Mouse (Mus musculus) forebrain, embryonic 10.5 days (tissue): ENCODE results near the gene Zkscan2. TPM values are rescaled to one million over a fixed set of nuclear protein-coding genes. Genes with fewer than 3 reads are reported as not detected.

ENCODE experiments used
- DNase-seq: peaks from one replicate; pipeline ENCODE4 v3.0.0-alpha.2; 2017; ENCODE audit warnings: low spot score; ENCODE audit errors: extremely low spot score
- H3K27ac ChIP-seq: fragments of 300-500 bp; sonication (generic); 2 replicates; pipeline ENCODE4 v1.5.1; 2016; ENCODE audit warnings: mild to moderate bottlenecking
- H3K27me3 ChIP-seq: fragments of 300-500 bp; sonication (generic); 2 replicates; pipeline ENCODE4 v1.6.1; 2016; ENCODE audit warnings: mild to moderate bottlenecking; ENCODE audit not compliant: poor library complexity, severe bottlenecking
- H3K36me3 ChIP-seq: fragments of 300-500 bp; sonication (generic); replicated peaks from 2 replicates; pipeline ENCODE4 v1.6.1; 2016; ENCODE audit warnings: mild to moderate bottlenecking, moderate library complexity
- H3K4me1 ChIP-seq: fragments of 300-500 bp; sonication (generic); 2 replicates; pipeline ENCODE4 v1.6.1; 2016
- H3K4me3 ChIP-seq: fragments of 300-500 bp; sonication (generic); 2 replicates; pipeline ENCODE4 v1.5.1; 2016; ENCODE audit warnings: mild to moderate bottlenecking, moderate library complexity
- H3K9me3 ChIP-seq: fragments of 300-500 bp; sonication (generic); 2 replicates; pipeline ENCODE4 v1.6.1; 2016; ENCODE audit warnings: mild to moderate bottlenecking, moderate library complexity
- WGBS: fragments of 180-500 bp; shearing (Covaris S2); methylation state at CpG from one replicate; pipeline ENCODE4 v1.1.7; 2016; 5-methylcytosine and 5-hydroxymethylcytosine counted together
- polyA plus RNA-seq: library from polyadenylated mRNA; unstranded; fragments of >200 nt; fragmentation: Nextera tagmentation; extraction: Ambion mirVana; gene quantifications from 2 replicates; pipeline ENCODE4 v1.2.1, GENCODE M21; 2016

The Zkscan2 gene
- polyA plus RNA-seq, 1 experiment from 2014 or later = 4.6 TPM

DNA sequence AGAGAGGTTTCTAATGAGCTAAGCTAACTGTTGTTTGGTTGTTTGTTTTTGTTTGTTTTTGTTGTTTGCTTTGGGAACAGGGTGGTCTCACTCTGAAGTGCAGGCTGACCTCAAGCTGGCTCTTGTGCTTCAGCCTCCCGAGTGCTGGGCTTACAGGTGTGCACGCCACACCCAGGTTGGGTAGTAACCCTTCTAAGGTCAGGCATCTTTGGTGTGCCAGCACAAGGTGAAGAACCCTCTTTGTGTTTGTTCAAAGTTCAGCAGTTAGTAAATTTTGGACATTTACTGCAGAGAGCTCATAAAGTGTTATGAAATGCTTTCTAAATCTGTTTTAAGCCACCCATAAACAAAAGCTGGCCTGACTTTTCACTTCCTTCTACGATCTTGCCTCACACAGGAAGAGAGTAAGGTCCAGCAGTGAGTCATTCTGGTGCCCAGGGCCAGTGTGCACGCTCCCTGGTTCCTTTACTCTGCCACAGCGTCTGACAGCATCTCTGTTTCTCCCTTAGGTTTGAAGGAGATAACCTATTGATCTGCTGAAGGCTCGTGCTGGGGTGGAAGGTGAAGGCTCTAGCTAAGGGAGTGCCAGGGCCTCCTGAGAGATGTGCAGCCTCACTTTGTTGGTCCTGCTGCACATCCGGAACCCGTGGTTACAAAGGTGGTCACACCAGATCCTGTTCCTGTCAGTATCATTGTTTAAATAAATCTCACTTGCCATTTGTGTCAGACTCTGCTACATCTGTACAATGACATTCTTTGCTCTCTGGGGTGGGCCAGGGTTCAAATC lies 70.4 kb downstream of the Zkscan2 start:
- Histone ChIP-seq H3K9me3 (no peaks in the 10 kb centered on the region), H3K4me3 (no peak overlapping the region), H3K36me3 (peaks cover 55% of the 10 kb centered on the region), H3K4me1 (peaks cover 6% of the 10 kb centered on the region; the same call in 1 of the 2 replicates), H3K27me3 (no peaks in the 10 kb centered on the region), H3K27ac (no peak overlapping the region)
- no peak for DNase-seq
- 90% methylated on average over 8 of the region's 8 CpGs for WGBS

Other genes starting within 250 kb of the Zkscan2 start
- 52.0 and 54.6 TPM in 2 replicates for gene Lcmt1, start 130.7 kb downstream of the Zkscan2 start, polyA plus RNA-seq
- 27.5 and 27.7 TPM in 2 replicates for gene Arhgap17, start 130.5 kb downstream of the Zkscan2 start, polyA plus RNA-seq
- 0.32 and 0.78 TPM in 2 replicates for gene Aqp8, start 38.2 kb downstream of the Zkscan2 start, polyA plus RNA-seq